Mouse (Mus musculus) heart, postnatal 0 days (tissue): ENCODE measurements around the gene Rhbg.

Experiments used
- CTCF ChIP-seq: IDR thresholded peaks from 2 replicates; pipeline ENCODE4 v1.5.1; 2016; ENCODE audit warnings: antibody characterized with exemption, control low read depth, low read depth
- EP300 ChIP-seq: IDR thresholded peaks from 2 replicates; pipeline ENCODE4 v1.6.1; 2016; ENCODE audit warnings: antibody characterized with exemption, low read depth

- TF ChIP-seq CTCF (no peak), EP300 (no peak)
Measured at GRCm38 (mm10) chr3:88228906-88229305, 25.6 kb downstream of the Rhbg start.
